Mouse (Mus musculus) adrenal gland, postnatal 25 days (tissue): ENCODE results near the gene Dnajc16. TPM values are rescaled to one million over a fixed set of nuclear protein-coding genes. Genes with fewer than 3 reads are reported as not detected.

Experiments used
- DNase-seq: peaks from one replicate; pipeline ENCODE4 v3.0.0; 2021; ENCODE audit warnings: mixed read lengths
- long read RNA-seq: library from polyadenylated mRNA; stranded (forward); transcript quantifications from one replicate; pipeline ENCODE4 v2.0.0, GENCODE M21; 2021
- total RNA-seq: library from RNA; stranded (reverse); gene quantifications from 2 replicates; pipeline ENCODE4 v1.2.3, GENCODE M21; 2021

The Dnajc16 gene
- 25.3 and 32.2 TPM in 2 replicates for total RNA-seq
- long read RNA-seq, full-length matches to known transcripts: 7 of 15 reads
- long read RNA-seq, partial matches to known transcripts: 6 of 15 reads
- long read RNA-seq, other reads (novel, unspliced or antisense): 2 of 15 reads

- DNase-seq: peak; percentile 94
Measured at GRCm38 (mm10) chr4:141790524-141790990, at the start of gene Dnajc16. Dnajc16 (minus strand) TSS chr4:141790931.

- no peak for DNase-seq
Measured at GRCm38 (mm10) chr4:141834536-141835095, 43.9 kb upstream of the Dnajc16 start.

- DNase-seq: no peak
Measured at GRCm38 (mm10) chr4:141833911-141834310, 43.2 kb upstream of the Dnajc16 start.

GRCm38 (mm10) chr4:141831361-141831760 lies 40.6 kb upstream of the Dnajc16 start:
- DNase-seq: no peak

GRCm38 (mm10) chr4:141830381-141830780 lies 39.6 kb upstream of the Dnajc16 start:
- DNase-seq: no peak

- no peak for DNase-seq
Measured at GRCm38 (mm10) chr4:141828177-141828576, 37.4 kb upstream of the Dnajc16 start.

- peak; percentile 38 for DNase-seq
Measured at GRCm38 (mm10) chr4:141827401-141827800, 36.7 kb upstream of the Dnajc16 start.

- no peak for DNase-seq
Measured at GRCm38 (mm10) chr4:141826060-141826459, 35.3 kb upstream of the Dnajc16 start, which contains the start of gene Cela2a. Cela2a (minus strand) TSS chr4:141826160.

- DNase-seq: no peak
Measured at GRCm38 (mm10) chr4:141822979-141823378, 32.2 kb upstream of the Dnajc16 start.

GRCm38 (mm10) chr4:141822089-141822488 lies 31.4 kb upstream of the Dnajc16 start:
- DNase-seq: peak; percentile 31

- no peak for DNase-seq
Measured at GRCm38 (mm10) chr4:141821178-141821577, 30.4 kb upstream of the Dnajc16 start.

GRCm38 (mm10) chr4:141819316-141819715 lies 28.6 kb upstream of the Dnajc16 start:
- DNase-seq: no peak

GRCm38 (mm10) chr4:141818861-141819260 lies 28.1 kb upstream of the Dnajc16 start:
- DNase-seq: no peak

- no peak for DNase-seq
Measured at GRCm38 (mm10) chr4:141817706-141818105, 27.0 kb upstream of the Dnajc16 start.

GRCm38 (mm10) chr4:141816776-141817655 lies 26.3 kb upstream of the Dnajc16 start:
- no peak for DNase-seq

- DNase-seq: no peak
Measured at GRCm38 (mm10) chr4:141816267-141816666, 25.5 kb upstream of the Dnajc16 start.

- no peak for DNase-seq
Measured at GRCm38 (mm10) chr4:141811375-141811774, 20.6 kb upstream of the Dnajc16 start.

GRCm38 (mm10) chr4:141810975-141811374 lies 20.2 kb upstream of the Dnajc16 start:
- no peak for DNase-seq

- DNase-seq: no peak
Measured at GRCm38 (mm10) chr4:141809850-141810464, 19.2 kb upstream of the Dnajc16 start.

GRCm38 (mm10) chr4:141805886-141806285 lies 15.2 kb upstream of the Dnajc16 start:
- DNase-seq: no peak

GRCm38 (mm10) chr4:141804105-141804504 lies 13.4 kb upstream of the Dnajc16 start:
- DNase-seq: no peak

GRCm38 (mm10) chr4:141797545-141797944 lies 6.8 kb upstream of the Dnajc16 start:
- no peak for DNase-seq

GRCm38 (mm10) chr4:141796954-141797353 lies 6.2 kb upstream of the Dnajc16 start:
- DNase-seq: no peak
